Mouse (Mus musculus): ENCODE results near the gene Map6.

DNA sequence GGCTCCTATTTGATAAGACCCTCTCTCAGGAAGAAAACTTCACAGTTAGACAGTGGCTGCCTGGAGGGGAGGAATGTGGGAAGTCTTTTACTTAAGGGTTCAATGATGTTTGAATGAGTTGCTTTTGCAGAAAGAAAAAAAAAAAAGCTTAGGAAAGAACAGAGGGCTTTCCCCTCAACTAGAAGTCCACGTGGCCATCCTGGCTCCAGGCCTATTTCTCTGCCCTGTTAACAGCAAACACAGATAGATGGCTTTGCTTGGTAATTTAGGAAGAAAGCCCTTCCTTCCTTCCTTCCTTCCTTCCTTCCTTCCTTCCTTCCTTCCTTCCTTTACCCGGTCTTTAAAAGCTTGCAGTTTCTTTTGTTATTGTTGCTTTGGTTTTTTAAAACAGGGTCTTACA lies 32.3 kb upstream of the Map6 start:
- TF ChIP-seq CTCF (IDR thresholded peaks at IDR 0.05; ENCODE audit: extremely low read depth, insufficient read depth, insufficient read length, insufficient replicate concordance) (no peak), POLR2A (IDR thresholded peaks at IDR 0.05; ENCODE audit: low read depth, low read length) (no peak)

Measured in spleen, adult 2 months (tissue).